Mouse (Mus musculus) megakaryocyte-erythroid progenitor cell, adult 5 weeks (primary cell): ENCODE results near the gene Col7a1. TPM values are rescaled to one million over a fixed set of nuclear protein-coding genes. Genes with fewer than 3 reads are reported as not detected.

Source experiments
- polyA plus RNA-seq: library from polyadenylated mRNA; stranded (reverse); fragments of >175 nt; gene quantifications from 2 replicates; pipeline ENCODE4 v1.2.3, GENCODE M21; 2012

Col7a1 gene
- polyA plus RNA-seq, result 1.2 and 1.3 TPM in 2 replicates

GRCm38 (mm10) chr9:108953081-108953636 is at the start of gene Col7a1:
TSS of gene Col7a1 (plus strand) at chr9:108953586.

GRCm38 (mm10) chr9:108914491-108914890 is 38.9 kb upstream of the Col7a1 start, which contains the start of gene Tmem89:
TSS of gene Tmem89 (plus strand) at chr9:108914619.

GRCm38 (mm10) chr9:108936418-108937364 is 16.7 kb upstream of the Col7a1 start, which contains the start of gene Uqcrc1:
TSS of gene Uqcrc1 (plus strand) at chr9:108936633.

GRCm38 (mm10) chr9:108985710-108986109 is 32.3 kb downstream of the Col7a1 start, which contains the start of gene Ucn2:
TSS of gene Ucn2 (plus strand) at chr9:108986010.

GRCm38 (mm10) chr9:108991428-108992084 is 38.2 kb downstream of the Col7a1 start, which contains the start of gene Pfkfb4:
TSS of gene Pfkfb4 (plus strand) at chr9:108991778.

Other genes starting within 250 kb of the Col7a1 start
- gene Ip6k2, start 169.8 kb upstream of the Col7a1 start, polyA plus RNA-seq, result 34.6 and 44.4 TPM in 2 replicates
- 13.0 and 23.5 TPM in 2 replicates for gene Nckipsd, start 145.2 kb upstream of the Col7a1 start, polyA plus RNA-seq
- gene Celsr3, start 127.3 kb upstream of the Col7a1 start, polyA plus RNA-seq, result 7.8 and 12.7 TPM in 2 replicates
- gene Slc26a6, start 100.3 kb upstream of the Col7a1 start, polyA plus RNA-seq, result 6.9 and 8.8 TPM in 2 replicates
- gene Tmem89, start 39.0 kb upstream of the Col7a1 start, polyA plus RNA-seq, result 0.10 TPM in 1 of 2 replicates, not detected in the other
- gene Uqcrc1, start 17.0 kb upstream of the Col7a1 start, polyA plus RNA-seq, result 398 and 417 TPM in 2 replicates
- not detected in 2 replicates for gene Ucn2, start 32.4 kb downstream of the Col7a1 start, polyA plus RNA-seq
- 2.8 and 4.1 TPM in 2 replicates for gene Pfkfb4, start 38.2 kb downstream of the Col7a1 start, polyA plus RNA-seq
- 417 and 542 TPM in 2 replicates for gene Shisa5, start 85.0 kb downstream of the Col7a1 start, polyA plus RNA-seq
- 43.3 and 47.5 TPM in 2 replicates for gene Trex1, start 106.1 kb downstream of the Col7a1 start, polyA plus RNA-seq
- gene Atrip, start 120.5 kb downstream of the Col7a1 start, polyA plus RNA-seq, result 9.8 and 10.7 TPM in 2 replicates
- gene Ccdc51, start 128.9 kb downstream of the Col7a1 start, polyA plus RNA-seq, result 4.4 and 4.9 TPM in 2 replicates
- 372 and 424 TPM in 2 replicates for gene Tma7, start 129.0 kb downstream of the Col7a1 start, polyA plus RNA-seq
- 0.04 and 0.21 TPM in 2 replicates for gene Plxnb1, start 141.8 kb downstream of the Col7a1 start, polyA plus RNA-seq
- 0.04 TPM in 1 of 2 replicates, not detected in the other for gene Fbxw21, start 208.5 kb downstream of the Col7a1 start, polyA plus RNA-seq
- gene Fbxw13, start 242.4 kb downstream of the Col7a1 start, polyA plus RNA-seq, result not detected in 2 replicates